Mouse (Mus musculus) layer of hippocampus, adult 18-20 months (tissue): ENCODE data around the gene Bcr. TPM values are rescaled to one million over a fixed set of nuclear protein-coding genes. Genes with fewer than 3 reads are reported as not detected.
A peak's percentile ranks its signal among the peaks of the same experiment; 100 is the strongest.

ENCODE experiments used
- DNase-seq, 2 experiments: peaks; one replicate each; pipeline ENCODE4 v3.0.0; 2022; ENCODE audit warnings: low spot score in 2 of 2
- total RNA-seq, 2 experiments: library from RNA; stranded (reverse); gene quantifications; 2 replicates each; pipeline ENCODE4 v1.2.3; 2021

Bcr gene
- total RNA-seq, 2 experiments from 2014 or later, result 132 to 133 TPM

DNA sequence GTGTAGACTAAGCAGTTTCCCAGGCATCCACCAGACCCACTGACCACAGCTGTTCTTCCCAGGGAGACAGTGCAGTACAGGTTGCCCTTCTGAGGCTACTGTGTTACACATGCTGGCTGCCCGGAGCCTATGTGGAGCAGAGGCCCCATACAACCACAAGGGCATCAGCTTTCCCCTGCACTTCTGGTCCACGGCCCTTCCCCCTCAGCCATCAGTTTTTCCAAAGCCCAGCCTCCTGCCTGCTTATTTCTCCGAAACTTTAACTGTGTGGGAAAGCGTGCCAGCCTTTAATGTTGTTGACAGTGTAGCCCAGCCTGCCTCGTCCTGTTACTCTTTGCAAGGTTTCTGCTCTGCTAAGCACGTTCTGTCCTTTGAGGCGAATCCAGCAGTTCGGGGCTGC lies 112.7 kb downstream of the Bcr start:
- no peak for DNase-seq

DNA sequence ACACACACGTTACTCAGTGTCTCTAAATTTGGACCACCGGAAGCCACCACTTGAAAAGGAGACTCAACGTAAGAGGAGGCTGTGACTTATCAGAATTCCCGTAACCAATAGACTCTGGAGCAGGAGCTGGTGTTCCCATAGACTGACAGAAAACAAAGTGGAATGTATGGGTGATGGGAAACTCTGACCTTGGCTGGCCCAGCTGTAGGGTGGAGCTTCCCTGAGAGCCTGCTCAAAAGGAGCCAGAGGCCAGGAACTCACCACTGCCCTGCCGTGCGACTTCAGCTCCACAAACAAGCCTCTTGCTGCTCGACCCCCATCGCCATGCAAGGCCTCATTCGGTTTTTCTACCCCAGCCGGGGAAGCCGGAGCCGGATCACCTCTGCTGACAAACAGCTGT lies 113.3 kb downstream of the Bcr start:
- DNase-seq, result no peak

DNA sequence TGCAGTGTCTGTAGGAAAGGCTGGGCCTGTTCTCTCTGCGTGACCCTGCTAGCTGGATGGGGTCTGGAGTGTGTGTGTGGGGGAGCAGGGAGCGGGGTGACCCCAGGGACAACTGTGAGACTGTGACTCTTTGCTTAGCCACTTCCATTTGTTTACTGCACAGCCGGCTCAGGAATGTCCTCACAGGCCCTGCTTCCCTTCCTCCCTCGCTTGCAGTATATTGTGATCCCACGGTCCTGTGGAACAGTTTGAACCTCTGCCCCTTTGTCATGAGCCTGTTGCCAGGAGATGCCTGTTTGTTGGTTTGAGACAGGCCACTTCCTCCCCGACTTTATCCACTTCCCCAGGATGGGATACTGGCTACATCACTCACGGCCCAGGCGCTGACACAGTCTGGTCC lies 116.1 kb downstream of the Bcr start:
- no peak for DNase-seq

DNA sequence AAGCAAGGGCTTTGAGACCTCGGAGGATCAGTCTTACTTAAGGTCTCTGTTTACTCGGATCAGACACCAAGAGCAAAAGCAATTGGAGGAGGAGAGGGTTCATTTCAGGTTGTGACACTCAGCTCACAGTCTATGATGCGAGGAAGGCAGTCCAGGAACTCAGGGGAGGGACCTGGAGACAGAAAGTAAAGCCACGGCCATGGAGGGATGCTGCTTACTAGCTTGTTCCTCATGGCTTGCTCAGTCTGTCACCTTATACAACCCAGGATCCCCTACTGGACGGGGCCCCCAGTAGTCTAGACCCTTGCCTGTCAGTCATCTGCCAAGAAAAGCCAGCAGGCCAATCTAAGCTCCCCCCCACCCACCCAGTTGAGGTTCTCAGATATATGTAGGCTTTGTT lies 118.5 kb downstream of the Bcr start:
- no peak for DNase-seq

DNA sequence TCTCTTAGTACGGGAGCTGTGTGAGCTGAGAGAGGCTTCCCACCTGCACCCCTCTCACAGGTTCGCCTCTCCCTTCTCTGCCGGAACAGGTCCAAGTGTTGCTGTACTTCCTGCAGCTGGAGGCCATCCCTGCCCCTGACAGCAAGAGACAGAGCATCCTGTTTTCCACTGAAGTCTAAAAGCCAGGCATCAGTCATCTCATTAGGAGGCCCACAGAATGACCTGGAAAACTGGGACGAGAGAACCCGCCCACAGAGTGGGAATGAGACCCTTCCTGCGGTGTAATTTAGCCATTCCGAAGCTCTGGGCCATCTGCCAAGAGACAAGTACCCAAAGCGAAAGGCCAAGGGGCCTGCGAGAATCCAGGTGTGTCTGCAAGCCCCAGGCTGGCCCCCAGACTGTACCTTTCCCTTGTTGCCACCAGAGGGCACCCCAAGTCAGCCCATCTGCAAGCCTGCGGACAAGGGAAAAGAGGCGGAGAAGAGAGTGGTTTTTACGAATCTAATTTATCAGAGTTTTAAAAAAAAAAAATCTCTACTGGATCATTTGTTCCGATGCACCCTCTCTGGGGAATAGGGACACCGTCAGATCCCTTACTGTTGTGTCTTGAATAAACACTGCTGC lies 121.9 kb downstream of the Bcr start:
- DNase-seq, result peak; percentile 53 to 82

DNA sequence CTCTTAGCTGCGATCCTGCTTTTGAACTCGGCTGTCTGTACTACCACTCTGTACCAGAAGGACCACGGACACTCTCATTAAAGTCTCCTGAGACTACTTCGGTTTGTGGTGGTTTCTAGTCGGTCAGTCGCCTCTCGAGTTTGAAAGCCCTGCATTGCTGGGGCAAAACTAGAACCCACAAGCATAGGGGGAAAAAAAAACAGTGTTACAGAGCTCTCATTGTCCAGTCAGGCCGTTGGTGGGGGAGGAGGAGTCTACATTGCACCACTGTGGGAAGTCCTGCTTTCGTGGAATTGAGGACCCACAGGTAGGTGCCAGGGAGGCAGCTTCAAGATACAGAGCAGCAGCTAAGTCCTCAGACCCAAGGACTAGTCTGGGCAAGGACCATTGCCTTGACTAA lies 124.4 kb downstream of the Bcr start:
- no peak for DNase-seq

DNA sequence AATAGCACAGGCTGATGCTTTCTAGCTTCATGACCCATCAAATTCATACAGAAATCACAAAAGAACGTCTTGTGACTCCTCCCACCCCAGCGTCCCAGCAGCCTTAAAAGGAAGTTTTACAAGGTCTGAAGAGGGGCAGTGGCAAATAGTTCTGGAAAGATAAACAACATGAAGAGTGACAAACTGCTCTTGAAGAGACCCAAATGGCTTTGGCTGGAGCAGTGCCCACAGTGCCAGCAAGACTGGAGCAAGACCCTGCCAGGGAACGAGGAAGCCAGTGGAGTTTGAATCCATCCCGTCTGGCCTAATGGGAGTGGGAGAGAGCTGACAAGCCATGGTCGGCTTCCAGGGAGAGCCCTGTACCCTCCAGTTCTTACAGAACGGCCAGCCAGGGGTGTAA lies 126.2 kb downstream of the Bcr start:
- no peak for DNase-seq

DNA sequence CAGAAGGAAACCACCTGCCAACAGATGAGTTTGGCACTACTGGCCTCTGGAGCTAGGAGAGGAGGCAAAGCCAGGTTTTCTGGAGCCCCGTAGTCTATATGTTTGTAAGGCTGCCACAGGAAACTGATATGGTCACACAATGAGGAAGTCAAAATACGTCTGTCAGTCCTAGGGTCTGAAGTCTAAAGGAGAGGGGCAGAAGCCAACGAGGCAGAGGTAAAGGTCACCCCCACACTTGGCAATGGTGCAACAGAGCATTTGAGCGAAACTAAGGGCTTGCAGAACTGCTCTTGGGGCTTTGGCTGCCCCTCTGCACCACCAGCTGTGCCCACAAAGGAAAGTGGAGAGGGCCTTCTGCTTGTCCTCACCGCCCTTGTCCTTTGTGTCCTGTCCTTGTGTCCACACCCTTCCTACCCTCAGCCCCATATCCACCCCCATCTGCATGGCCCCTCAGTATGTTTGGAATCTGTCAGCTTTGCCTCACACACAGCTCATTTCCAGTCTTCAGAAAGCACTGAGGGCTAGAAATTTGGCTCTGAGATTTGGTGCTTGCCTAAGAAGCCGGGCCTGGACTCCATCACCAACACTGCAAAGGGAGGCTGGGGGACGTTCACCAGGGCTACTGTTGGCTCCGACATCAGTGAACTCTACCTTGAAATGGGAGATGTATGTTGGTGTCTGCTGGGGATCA lies 127.1 kb downstream of the Bcr start:
- no peak for DNase-seq

DNA sequence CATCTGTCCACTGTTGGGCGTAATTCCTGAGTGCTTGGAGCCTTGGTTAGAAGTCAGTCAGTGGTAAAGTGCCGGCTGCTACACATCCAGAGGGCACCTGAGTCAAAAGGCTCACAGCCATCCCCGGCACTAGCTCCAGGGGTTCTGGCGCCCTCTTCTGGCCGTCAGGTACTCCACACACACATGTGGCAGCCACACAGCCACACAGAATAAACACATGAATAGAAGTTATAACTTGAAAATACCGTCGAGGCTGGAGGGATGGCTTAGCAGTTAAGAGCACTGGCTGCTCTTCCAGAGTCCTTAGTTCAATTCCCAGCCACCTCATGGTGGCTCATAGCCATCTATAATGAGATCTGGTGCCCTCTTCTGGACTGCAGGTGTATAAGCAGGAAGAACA lies 131.3 kb downstream of the Bcr start:
- DNase-seq, result no peak

DNA sequence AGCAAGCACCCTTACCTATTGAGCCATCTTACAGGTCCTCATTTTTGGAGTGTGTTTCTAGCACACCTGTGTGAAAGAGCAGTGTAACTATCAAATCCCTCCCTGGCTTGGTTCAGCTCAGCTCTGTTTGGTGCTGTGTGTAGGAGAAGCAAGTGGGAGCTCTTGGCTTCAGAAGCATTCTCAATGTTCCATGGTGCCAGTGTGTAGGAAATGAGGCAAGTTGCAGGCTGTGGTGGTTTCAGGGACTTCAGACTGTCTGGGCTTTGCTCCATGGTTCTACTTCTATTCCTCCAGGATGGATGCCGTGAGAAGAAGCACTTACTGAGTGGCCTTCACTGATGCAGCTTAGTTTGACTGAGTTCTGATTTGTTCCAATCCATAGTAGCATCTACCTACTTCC lies 137.4 kb downstream of the Bcr start:
- no peak for DNase-seq

DNA sequence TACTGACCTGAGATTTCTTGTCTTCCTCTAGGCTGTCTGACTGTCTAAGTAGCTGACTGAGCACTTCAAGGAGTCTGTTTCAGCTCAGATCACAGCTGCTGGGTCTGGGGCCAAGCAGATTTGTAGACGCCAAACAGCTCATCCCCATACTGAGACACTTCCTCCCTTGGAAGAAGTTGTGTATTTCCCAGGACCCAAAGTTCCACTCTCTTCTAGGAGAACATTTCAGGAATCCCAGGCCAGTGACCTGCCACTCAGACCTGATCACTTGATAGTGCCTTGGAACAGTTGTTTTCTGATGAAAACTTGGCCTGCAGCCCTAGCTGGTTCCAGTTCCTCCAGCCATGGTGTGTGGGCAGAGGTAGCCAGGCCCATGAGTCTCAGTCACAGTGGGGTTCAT lies 140.3 kb downstream of the Bcr start:
- DNase-seq, result no peak

DNA sequence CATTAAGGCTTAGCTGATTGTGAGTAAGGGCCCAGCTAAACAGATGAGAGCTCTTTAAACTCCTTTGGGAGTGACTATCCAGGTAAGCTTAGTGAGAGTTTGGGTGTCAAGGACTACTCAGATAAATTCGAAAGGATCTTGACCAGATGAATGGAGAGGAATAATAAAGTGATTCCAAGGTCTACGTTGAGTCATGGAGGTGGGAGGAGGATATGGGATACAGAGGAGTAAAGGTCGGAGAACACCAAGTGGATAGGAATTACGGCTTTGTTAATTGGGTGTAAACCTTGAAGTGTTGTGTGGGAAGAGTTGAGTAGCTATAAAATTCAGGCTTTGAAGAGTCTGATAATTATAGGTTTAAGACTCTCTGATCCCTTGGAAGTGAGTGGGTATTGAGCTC lies 145.8 kb downstream of the Bcr start:
- DNase-seq, result no peak

DNA sequence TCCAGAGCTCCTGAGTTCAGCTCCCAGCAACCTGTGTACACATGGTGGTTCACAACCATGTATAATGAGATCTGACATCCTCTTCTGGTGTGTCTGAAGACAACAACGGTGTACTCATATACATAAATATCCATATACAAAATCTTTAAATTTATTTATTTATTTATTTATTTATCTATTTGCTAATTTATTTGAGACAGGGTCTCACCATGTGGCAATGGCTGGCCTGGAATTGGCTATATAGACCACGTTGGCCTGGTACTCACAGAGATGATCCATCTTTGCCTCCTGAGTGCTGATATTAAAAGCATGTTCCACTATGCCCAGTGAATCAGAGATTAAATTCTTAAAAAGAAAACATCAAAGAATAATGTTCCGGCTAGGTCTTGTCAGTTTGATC lies 150.4 kb downstream of the Bcr start:
- no peak for DNase-seq

DNA sequence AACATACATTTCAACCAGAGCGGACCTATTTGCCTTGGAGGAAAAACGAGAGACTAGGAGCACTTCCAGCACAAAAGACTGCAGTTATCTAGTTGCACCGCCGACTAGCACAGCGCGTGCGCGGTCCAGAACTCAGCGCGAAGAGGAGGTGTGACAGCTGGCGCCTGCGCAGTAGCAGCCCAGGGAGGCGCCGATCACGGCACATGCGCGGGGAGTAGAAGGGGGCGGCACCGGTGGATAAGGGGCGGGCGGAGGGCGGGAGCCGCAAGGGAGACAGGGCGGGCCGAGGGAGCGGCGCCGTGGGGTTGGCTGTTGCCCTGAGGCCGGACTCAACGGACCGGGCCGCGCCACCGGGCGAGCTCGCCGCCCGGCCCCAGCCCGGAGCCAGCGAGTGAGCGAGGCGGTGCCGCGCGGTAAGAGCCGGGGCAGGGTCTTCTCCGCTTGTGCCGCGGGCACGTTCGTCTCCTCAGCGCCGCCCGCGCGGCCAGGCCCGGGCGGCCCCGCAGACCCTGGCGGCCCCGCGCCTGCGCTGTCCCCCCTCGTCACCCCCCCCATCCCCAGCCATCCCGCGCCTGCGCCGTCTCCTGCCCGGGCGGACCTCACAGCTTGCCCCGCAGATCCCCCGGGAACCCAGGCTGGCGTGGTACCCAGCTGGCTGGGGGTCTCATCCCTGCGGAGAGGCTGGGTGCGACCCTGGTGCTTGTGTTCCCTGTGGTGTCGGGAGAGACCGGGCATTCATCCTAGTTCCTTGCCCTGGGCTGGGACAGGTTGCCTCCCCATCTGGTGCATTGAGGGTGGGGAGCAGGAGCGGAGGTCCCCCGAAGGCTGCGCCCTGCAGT lies 151.6 kb downstream of the Bcr start, which contains the start of gene Specc1l:
Specc1l (plus strand) TSS at position 267 of the 839 bp plus-strand sequence.
- DNase-seq, result peak; percentile 97

DNA sequence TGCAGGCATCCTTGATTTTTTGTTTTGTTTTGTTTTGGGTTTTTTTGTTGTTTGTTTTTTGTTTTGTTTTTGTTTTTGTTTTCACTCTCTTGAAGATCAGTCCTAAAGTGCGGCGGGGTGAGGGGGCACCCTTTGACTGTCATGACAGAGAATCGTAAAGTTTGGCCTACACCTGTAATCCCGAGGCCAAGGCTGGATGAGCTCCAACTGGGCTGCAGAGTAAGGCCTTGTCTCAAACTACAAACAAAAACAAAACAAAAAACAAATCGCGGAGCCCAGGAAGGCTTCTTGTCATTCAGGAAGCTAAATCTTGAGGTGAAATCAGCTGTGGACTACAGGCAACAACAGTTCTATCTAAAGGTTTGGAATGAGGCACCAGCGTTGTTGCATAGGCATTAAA lies 152.6 kb downstream of the Bcr start:
- peak in 1 of 2 experiments; percentile 21 for DNase-seq

DNA sequence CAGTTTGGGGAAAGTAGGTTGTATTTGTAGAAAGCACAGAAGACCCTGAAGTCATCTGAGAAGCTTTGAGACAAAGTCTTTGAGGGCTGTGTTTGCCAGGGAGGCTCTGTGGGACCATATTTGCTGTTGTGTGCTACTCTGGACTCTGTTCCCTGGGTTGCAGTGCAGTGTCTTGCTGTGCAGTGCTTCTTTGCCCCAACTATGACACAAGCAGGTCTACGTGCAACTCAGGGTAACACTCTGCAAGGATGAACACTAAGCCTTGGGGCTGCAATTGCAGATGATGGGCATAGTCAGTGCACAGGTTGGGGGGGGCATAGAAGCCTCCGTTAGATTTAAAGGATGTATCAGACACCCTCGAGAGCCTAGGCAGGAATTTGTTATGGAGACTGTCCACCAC lies 160.3 kb downstream of the Bcr start:
- no peak for DNase-seq

DNA sequence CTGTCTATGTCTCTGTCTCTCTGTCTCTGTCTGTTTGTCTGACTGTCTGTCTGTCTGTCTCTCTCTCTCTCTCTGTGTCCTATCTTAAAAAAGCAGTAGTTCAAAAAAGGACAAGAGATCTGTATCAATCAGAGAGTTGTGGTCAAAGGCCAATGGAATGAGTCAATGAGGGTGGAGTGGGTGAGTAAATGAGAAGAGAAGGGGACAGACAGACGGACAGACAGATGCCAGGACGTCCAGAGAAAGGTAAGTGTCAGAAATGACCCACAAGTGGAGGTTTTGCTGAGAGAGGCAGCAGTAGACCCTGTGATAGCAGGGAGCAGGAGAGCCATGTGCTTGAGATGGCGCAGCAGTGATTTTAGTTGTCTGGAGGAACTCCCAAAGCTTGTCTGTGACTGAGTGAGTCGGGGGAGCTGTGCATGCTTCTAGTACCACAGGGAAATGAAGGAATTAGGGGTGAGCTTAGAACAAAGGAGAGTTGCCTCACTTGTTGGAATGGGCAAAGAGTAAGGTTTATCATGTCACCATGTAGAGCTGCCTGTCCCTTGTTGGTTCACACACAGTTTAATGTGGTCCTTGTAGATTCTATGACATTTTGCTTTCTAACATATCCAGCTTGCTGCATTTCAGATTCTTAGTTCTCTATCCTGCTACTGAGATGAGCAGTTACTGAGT lies 161.7 kb downstream of the Bcr start:
- DNase-seq, result no peak

DNA sequence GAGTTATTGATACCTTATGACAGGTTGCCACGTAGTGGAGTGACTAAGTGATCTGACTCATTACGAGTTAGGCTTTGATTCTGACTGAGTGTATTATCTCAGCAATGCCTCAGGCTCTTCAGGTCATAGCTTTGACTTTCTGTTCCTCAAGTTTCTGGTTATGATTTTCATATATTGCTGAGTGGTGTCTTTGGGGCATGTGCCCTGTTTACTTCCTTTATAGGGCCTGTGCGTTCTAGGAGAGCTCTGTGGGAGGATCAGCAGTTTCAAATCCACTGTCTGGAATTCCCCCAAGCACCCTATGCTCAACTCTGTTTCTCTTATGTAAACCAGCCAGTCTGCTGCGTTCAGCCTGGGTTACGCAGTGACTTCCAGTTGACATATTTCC lies 162.2 kb downstream of the Bcr start:
- peak in 1 of 2 experiments; percentile 51 for DNase-seq

DNA sequence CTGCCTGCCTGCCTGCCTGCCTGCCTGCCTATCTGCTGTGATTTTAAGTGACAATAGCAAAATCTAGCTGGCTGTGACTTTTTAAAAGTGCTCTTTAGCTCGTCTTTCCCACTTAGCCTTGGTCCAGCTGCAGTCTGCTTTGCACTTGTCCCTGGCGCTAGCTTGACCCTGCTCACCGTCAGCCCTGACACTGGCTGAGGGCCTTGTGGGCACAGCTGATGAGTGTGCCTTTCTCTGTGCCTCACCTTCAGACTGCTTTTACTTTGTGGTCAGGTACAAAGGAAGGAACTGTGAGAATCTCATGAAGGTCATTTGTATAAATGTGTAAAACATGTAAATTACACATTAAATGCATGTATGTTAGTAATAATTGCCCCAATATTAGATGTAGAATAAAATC lies 163.8 kb downstream of the Bcr start:
- DNase-seq, result no peak

DNA sequence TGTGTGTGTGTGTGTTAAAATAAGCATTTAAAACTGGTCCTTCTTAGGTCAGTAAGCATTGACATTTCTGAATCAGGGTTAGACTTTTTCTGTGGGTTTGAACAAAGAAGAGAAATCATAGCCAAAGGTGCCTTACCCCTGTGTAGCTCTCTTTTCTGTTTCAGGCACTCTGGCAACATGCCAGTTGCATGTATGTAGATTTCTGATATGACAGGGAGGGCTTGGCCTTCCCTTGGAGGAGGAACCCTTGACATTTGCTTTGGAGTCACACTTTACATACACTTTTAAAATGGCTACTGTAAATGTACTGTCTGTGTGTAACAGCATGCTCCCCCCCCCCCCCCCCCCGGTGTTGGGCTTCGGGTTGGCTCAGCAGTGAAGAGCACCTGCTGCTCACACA lies 164.2 kb downstream of the Bcr start:
- no peak for DNase-seq

DNA sequence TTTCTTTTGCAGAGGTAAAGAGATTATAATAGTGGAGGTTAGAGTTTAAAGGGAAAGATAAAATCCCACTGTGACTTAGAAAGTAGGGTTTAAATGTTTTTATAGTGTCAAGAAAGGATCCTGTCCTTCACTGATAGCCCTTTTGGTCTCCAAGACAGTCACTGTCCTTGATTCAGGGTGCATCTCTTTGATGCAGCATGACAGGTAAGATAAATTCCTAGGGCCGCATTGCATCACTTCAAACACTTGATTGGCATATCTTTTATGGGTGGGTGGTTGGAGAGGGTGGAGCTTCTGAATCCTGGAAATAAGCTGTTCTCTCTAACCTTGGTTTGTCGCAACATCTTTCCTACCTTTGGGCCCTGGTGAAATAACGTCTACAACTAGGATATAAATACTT lies 167.0 kb downstream of the Bcr start:
- no peak for DNase-seq

DNA sequence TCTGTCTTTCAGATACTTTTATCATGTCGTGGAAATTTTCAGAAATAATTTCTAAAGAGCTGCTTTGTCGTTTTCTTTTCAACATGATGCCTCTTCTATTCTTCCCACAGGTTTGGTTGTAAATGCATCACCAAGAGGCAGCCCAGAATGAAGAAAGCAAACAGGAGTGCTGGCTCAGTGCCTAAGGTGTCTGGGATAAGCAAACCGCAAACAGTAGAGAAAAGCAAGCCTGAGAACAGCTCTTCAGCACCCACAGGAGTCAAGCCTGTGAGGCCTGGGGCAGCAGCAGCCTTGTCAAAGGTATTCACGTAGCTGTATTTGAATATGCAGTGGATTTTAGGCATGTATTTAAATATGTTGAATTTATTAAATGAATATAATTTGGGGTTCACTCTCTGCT lies 170.2 kb downstream of the Bcr start:
- DNase-seq, result no peak
